Mouse (Mus musculus): ENCODE data around the gene Gm27235. TPM values are rescaled to one million over a fixed set of nuclear protein-coding genes. Genes with fewer than 3 reads are reported as not detected.
"Not testable (repeated sequence)": the region's sequence is repeated elsewhere in the genome, so short reads cannot be mapped to it uniquely, and the experiment has no call there.

Gene Gm27235
- not detected in 2 replicates for polyA plus RNA-seq (2015; fragmentation: Nextera tagmentation; extraction: Ambion mirVana)

GRCm38 (mm10) chr9:35790001-35790400, at the start of gene Gm27235, which contains the start of gene D730048I06Rik:
TSS of gene Gm27235 (minus strand) at chr9:35790101.
TSS of gene D730048I06Rik (minus strand) at chr9:35790112.
- Histone ChIP-seq H3K4me3 (replicated peaks; ENCODE audit: low read length) (no peak within 1 kb of the TSS), H3K9me3 (replicated peaks; ENCODE audit: control insufficient read depth, low read length) (no peaks in the 10 kb centered on the region), H3K27me3 (ENCODE audit: control insufficient read depth, insufficient read depth, low read length) (no peaks in the 10 kb centered on the region), H3K27ac (ENCODE audit: low read length) (no peak within 1 kb of the TSS), H3K9ac (ENCODE audit: low read length) (no peak within 1 kb of the TSS), H3K4me1 (ENCODE audit: control insufficient read depth, insufficient read depth, low read length) (no peaks in the 10 kb centered on the region), H3K4me2 (ENCODE audit: low read depth, low read length) (no peak within 1 kb of the TSS), H3K36me3 (ENCODE audit: control insufficient read depth, insufficient read depth, low read length) (no peaks in the 10 kb centered on the region)
- WGBS = 84% methylated on average over 3 of the region's 3 CpGs
- no peak for ATAC-seq (ENCODE audit: insufficient read depth, low FRiP score)

- not testable (repeated sequence) for H3K27ac ChIP-seq (ENCODE audit: low read length); H3K9me3 ChIP-seq (replicated peaks; ENCODE audit: control insufficient read depth, low read length); H3K27me3 ChIP-seq (ENCODE audit: control insufficient read depth, insufficient read depth, low read length); H3K4me3 ChIP-seq (replicated peaks; ENCODE audit: low read length); H3K36me3 ChIP-seq (ENCODE audit: control insufficient read depth, insufficient read depth, low read length); ATAC-seq (ENCODE audit: insufficient read depth, low FRiP score); H3K9ac ChIP-seq (ENCODE audit: low read length); H3K4me2 ChIP-seq (ENCODE audit: low read depth, low read length); H3K4me1 ChIP-seq (ENCODE audit: control insufficient read depth, insufficient read depth, low read length)
- WGBS = 94% methylated on average over 15 of the region's 15 CpGs
These were observed 28.0 kb upstream of the Gm27235 start for GRCm38 (mm10) chr9:35817881-35818280.

GRCm38 (mm10) chr9:35798146-35798545, 8.2 kb upstream of the Gm27235 start:
- Histone ChIP-seq H3K4me2 (ENCODE audit: low read depth, low read length) (no peak overlapping the region), H3K9ac (ENCODE audit: low read length) (no peak overlapping the region), H3K27ac (ENCODE audit: low read length) (no peak overlapping the region), H3K27me3 (ENCODE audit: control insufficient read depth, insufficient read depth, low read length) (no peaks in the 10 kb centered on the region), H3K4me1 (ENCODE audit: control insufficient read depth, insufficient read depth, low read length) (no peaks in the 10 kb centered on the region), H3K36me3 (ENCODE audit: control insufficient read depth, insufficient read depth, low read length) (no peaks in the 10 kb centered on the region), H3K4me3 (replicated peaks; ENCODE audit: low read length) (no peak overlapping the region), H3K9me3 (replicated peaks; ENCODE audit: control insufficient read depth, low read length) (no peaks in the 10 kb centered on the region)
- ATAC-seq (ENCODE audit: insufficient read depth, low FRiP score) = no peak

GRCm38 (mm10) chr9:35778009-35778408, 11.9 kb downstream of the Gm27235 start, which contains the start of gene Gm17727:
TSS of gene Gm17727 (minus strand) at chr9:35778109.
- 58% methylated on average over 3 of the region's 3 CpGs for WGBS
- Histone ChIP-seq H3K4me3 (replicated peaks; ENCODE audit: low read length) (no peak within 1 kb of the TSS), H3K9ac (ENCODE audit: low read length) (no peak within 1 kb of the TSS), H3K27me3 (ENCODE audit: control insufficient read depth, insufficient read depth, low read length) (no peaks in the 10 kb centered on the region), H3K4me1 (ENCODE audit: control insufficient read depth, insufficient read depth, low read length) (no peaks in the 10 kb centered on the region), H3K27ac (ENCODE audit: low read length) (no peak within 1 kb of the TSS), H3K4me2 (ENCODE audit: low read depth, low read length) (no peak within 1 kb of the TSS), H3K9me3 (replicated peaks; ENCODE audit: control insufficient read depth, low read length) (no peaks in the 10 kb centered on the region), H3K36me3 (ENCODE audit: control insufficient read depth, insufficient read depth, low read length) (no peaks in the 10 kb centered on the region)
- ATAC-seq (ENCODE audit: insufficient read depth, low FRiP score) = no peak

- no peaks in the 10 kb centered on the region for H3K27me3 ChIP-seq (ENCODE audit: control insufficient read depth, insufficient read depth, low read length)
- no peak overlapping the region for H3K9ac ChIP-seq (ENCODE audit: low read length)
- no peaks in the 10 kb centered on the region for H3K4me1 ChIP-seq (ENCODE audit: control insufficient read depth, insufficient read depth, low read length)
- no peak overlapping the region for H3K4me3 ChIP-seq (replicated peaks; ENCODE audit: low read length)
- no peaks in the 10 kb centered on the region for H3K36me3 ChIP-seq (ENCODE audit: control insufficient read depth, insufficient read depth, low read length)
- H3K4me2 ChIP-seq (ENCODE audit: low read depth, low read length) = no peak overlapping the region
- no peak overlapping the region for H3K27ac ChIP-seq (ENCODE audit: low read length)
- H3K9me3 ChIP-seq (replicated peaks; ENCODE audit: control insufficient read depth, low read length) = no peaks in the 10 kb centered on the region
- ATAC-seq (ENCODE audit: insufficient read depth, low FRiP score) = no peak
These were observed 33.1 kb downstream of the Gm27235 start for GRCm38 (mm10) chr9:35756843-35757242.

- no peak within 1 kb of the TSS for H3K9ac ChIP-seq (ENCODE audit: low read length)
- no peaks in the 10 kb centered on the region for H3K27me3 ChIP-seq (ENCODE audit: control insufficient read depth, insufficient read depth, low read length)
- H3K4me1 ChIP-seq (ENCODE audit: control insufficient read depth, insufficient read depth, low read length) = no peaks in the 10 kb centered on the region
- no peak within 1 kb of the TSS for H3K4me2 ChIP-seq (ENCODE audit: low read depth, low read length)
- no peaks in the 10 kb centered on the region for H3K36me3 ChIP-seq (ENCODE audit: control insufficient read depth, insufficient read depth, low read length)
- no peak within 1 kb of the TSS for H3K4me3 ChIP-seq (replicated peaks; ENCODE audit: low read length)
- ATAC-seq (ENCODE audit: insufficient read depth, low FRiP score) = no peak
- H3K27ac ChIP-seq (ENCODE audit: low read length) = no peak within 1 kb of the TSS
- H3K9me3 ChIP-seq (replicated peaks; ENCODE audit: control insufficient read depth, low read length) = no peaks in the 10 kb centered on the region
These were observed 49.2 kb downstream of the Gm27235 start, which contains the start of gene Gm17677 for GRCm38 (mm10) chr9:35740749-35741148. TSS of gene Gm17677 (plus strand) at chr9:35741049.

Other genes starting within 250 kb of the Gm27235 start
- gene Ddx25, start 231.6 kb downstream of the Gm27235 start, polyA plus RNA-seq (2015; fragmentation: Nextera tagmentation; extraction: Ambion mirVana) = 1.2 and 1.4 TPM in 2 replicates
- 16.9 and 17.1 TPM in 2 replicates for gene Pus3, start 231.5 kb downstream of the Gm27235 start, polyA plus RNA-seq (2015; fragmentation: Nextera tagmentation; extraction: Ambion mirVana)
- 0.34 and 0.57 TPM in 2 replicates for gene Pate2, start 219.8 kb downstream of the Gm27235 start, polyA plus RNA-seq (2015; fragmentation: Nextera tagmentation; extraction: Ambion mirVana)
- 10.4 and 12.0 TPM in 2 replicates for gene Hyls1, start 219.7 kb downstream of the Gm27235 start, polyA plus RNA-seq (2015; fragmentation: Nextera tagmentation; extraction: Ambion mirVana)
- not detected in 2 replicates for gene Pate4, start 178.2 kb downstream of the Gm27235 start, polyA plus RNA-seq (2015; fragmentation: Nextera tagmentation; extraction: Ambion mirVana)
- gene Pate3, start 141.9 kb downstream of the Gm27235 start, polyA plus RNA-seq (2015; fragmentation: Nextera tagmentation; extraction: Ambion mirVana) = not detected in 2 replicates
- gene Pate1, start 102.7 kb downstream of the Gm27235 start, polyA plus RNA-seq (2015; fragmentation: Nextera tagmentation; extraction: Ambion mirVana) = not detected in 2 replicates
- not detected in 2 replicates for gene Gm17677, start 49.1 kb downstream of the Gm27235 start, polyA plus RNA-seq (2015; fragmentation: Nextera tagmentation; extraction: Ambion mirVana)
- not detected in 2 replicates for gene Gm17727, start 12.0 kb downstream of the Gm27235 start, polyA plus RNA-seq (2015; fragmentation: Nextera tagmentation; extraction: Ambion mirVana)
- gene D730048I06Rik, start within 50 bp of the Gm27235 start, polyA plus RNA-seq (2015; fragmentation: Nextera tagmentation; extraction: Ambion mirVana) = not detected in 2 replicates
- gene 9230110F15Rik, start 54.0 kb upstream of the Gm27235 start, polyA plus RNA-seq (2015; fragmentation: Nextera tagmentation; extraction: Ambion mirVana) = not detected in 2 replicates
- gene 9230113P08Rik, start 118.3 kb upstream of the Gm27235 start, polyA plus RNA-seq (2015; fragmentation: Nextera tagmentation; extraction: Ambion mirVana) = not detected in 2 replicates

Measured in stomach, embryonic 16.5 days (tissue).